Mouse (Mus musculus) hematopoietic stem cell, adult 5-6 weeks (primary cell): Measurements from ENCODE around the gene Pde2a. TPM values are rescaled to one million over a fixed set of nuclear protein-coding genes. Genes with fewer than 3 reads are reported as not detected.
A peak's percentile ranks its signal among the peaks of the same experiment; 100 is the strongest.

ENCODE experiments used
- ATAC-seq, 2 experiments: fragments of 125-278 bp in 1 of 2; replicated peaks in 1 of 2; 2 replicates each; pipeline ENCODE4 v1.8.0; 2016 to 2017; ENCODE audit warnings: inconsistent platforms in 2 of 2, mild to moderate bottlenecking in 2 of 2, moderate number of reproducible peaks in 2 of 2, low read depth in 1 of 2, moderate TSS enrichment in 1 of 2; ENCODE audit not compliant: low FRiP score in 2 of 2, poor library complexity in 2 of 2, severe bottlenecking in 2 of 2, insufficient read depth in 1 of 2, low TSS enrichment in 1 of 2
- total RNA-seq: library from RNA; stranded (forward); fragments of 172-1452, 232-1000 nt; gene quantifications from 2 replicates; pipeline ENCODE4 v1.2.3, GENCODE M21; 2017

Gene Pde2a
- total RNA-seq: 2.4 TPM in 1 of 2 replicates, not detected in the other

DNA sequence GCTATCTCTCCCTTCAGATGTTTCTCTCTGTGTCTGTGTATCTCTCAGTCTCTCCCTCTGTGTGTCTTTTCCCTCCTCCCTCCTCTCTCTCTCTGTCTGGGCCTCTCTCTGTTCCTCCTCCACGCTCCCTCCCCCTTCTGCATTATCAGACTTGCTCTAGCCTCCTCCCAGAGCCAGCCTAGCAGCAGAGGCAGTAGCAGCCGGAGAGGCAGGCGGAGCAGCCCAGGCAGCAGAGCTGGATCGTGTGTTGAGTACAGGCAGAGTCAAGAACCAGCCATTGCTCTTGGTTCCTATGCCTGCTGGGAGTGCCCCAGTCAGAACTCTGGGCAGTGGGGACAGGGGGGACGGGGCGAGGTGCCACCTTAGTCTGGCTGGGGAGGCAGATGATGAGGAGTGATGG, at the start of gene Pde2a:
Pde2a (plus strand) TSS at position 163 of the 400 bp plus-strand sequence.
- no peak for ATAC-seq

DNA sequence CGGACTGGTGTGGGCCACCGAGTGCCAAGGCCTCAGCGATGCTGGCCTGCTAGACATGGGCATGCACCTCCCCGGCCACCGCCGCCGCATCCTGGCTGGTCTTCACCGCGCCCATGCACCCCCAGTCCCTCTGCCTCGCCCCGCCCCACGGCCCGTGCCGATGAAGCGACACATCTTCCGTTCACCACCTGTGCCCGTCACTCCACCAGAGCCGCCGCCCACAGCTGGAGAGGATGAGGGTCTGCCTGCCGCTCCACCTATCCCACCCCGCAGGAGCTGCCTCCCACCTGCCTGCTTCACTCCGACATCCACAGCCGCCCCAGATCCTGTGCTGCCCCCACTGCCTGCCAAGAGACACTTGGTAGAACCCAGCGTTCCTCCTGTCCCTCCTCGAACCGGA, 48.4 kb upstream of the Pde2a start:
- ATAC-seq: no peak

DNA sequence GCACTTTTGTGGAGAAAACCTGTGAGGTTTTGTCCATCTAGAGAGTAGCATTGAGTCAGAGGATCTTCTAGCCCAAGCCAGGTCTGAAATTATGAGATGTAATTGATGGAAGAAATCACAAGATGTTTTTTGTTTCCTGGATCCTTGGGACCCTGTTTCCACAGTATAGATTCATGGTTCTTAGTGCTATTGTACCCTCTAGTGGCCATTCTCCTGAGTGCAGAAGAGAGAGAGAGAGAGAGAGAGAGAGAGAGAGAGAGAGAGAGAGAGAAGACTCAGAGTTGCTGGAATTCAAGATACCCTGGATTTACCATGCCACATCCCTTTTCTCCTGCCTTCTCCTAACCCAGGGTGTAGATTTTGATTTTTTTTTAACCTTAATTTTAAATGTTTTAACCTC, 47.3 kb upstream of the Pde2a start:
- ATAC-seq: peak in 1 of 2 experiments; percentile 12; a peak in 1 of 4 replicates

GRCm38 (mm10) chr7:101376701-101377340, 44.7 kb upstream of the Pde2a start:
- ATAC-seq: no peak

- ATAC-seq: peak; percentile 51 to 63
Observed at GRCm38 (mm10) chr7:101377741-101378262, 43.7 kb upstream of the Pde2a start.

DNA sequence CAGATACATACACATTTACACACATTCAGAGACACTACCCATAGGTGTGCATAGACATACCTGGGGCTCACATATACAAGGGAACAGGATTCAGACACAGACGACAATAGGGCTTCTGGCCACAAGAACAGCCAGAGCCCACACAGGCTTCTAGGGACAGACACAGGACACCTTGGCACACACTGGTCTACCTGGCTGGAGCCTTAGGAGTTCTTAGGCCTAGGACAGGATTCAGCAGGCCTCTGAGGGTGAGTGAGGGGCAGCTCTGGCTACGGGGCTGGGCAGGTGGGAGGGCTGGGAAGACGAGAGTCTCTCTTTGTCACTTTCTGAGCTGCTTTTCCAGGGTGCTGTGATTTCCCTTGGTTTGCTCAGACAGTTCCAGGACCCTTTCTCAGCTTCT, 43.2 kb upstream of the Pde2a start:
- no peak for ATAC-seq

DNA sequence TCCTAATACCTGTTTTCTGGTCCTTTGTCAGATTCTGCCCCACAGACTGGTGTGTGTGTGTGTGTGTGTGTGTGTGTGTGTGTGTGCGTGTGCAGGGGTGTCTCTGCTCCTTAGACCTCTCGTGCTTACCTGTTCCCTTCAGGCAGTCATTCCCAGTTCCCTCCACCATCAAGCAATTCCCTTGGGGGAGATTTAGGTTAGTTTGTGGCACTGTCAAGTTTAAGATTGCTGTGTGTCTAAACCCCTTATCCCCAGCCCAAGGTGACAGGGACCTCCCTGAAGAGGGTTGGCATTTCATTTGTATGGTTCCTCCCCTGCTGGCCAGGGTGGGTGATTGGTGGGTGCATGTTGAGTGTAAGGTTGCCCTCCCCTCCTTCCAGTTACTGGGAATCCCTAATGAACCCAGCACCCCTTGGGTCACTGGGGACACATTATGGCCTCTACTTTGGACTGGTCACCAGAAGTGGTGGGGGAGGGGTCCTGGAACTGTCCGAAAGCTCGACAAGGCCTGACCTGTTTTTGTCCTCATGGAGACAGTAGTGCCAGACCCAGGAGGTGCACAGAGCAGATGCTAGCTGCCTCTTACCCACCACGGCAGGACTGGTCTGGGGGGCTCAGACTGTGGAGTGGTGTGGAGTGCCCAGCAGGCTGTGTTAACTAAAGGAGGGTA, 42.6 kb upstream of the Pde2a start:
- no peak for ATAC-seq

DNA sequence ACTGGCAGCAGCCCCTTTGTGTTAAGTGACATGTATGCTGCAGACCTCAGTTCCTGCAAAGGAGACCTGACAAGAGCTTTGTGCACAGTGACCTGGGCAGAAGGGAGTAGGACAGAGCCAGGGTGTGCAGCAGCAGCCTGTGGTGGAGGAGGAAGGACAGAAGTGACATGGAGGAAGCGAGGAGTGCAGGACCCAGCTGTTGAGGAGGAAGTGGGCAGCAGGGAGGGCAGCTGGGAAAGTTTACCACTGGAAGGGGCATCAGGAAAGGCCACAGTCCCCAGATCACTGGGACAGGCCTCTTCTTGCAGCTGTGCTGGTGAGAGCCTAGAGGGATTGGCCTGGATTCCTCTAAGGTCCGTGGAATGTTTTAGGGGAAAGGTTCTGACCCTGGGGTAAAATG, 41.8 kb upstream of the Pde2a start:
- ATAC-seq: peak; percentile 0 to 30; a peak in 2 of 4 replicates

DNA sequence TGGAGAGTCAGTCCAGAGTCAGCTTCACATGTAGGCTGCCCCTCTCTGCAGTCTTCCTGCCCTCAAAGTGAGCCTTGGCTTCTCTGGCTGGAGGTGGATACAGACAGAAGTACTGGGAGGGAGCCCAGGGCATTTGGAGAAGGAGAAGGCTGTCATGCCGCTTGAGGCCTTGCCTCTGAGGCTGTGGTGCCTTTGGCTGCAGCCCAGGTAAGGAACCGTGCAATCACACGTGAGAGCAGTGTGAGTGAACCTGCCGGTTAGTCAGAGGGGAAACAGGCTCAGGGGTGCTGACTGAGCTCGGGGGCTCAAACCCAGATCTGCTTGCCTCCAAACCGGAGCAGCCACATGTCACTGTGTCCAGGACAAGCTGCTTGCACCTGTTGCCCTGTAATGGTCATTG, 40.0 kb upstream of the Pde2a start:
- ATAC-seq: no peak

DNA sequence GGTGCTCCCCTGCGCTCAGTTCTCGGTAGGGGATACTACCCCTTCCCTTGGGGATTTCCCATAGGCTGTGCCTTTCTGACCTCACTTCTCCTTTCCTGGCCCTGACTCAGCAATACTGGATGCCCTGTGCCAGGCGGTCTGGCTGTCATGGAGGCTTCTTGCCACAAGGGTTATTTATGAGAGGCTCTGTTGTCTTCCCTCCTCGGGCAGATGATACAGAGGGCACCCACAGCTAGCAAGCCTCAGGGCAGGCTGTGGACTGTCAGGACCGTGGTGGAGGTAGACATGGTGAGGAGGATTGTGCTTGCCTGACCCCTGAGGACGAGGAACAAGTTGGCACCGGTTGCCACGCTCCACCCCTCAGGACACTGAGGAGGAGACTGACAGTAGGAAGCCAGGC, 39.1 kb upstream of the Pde2a start:
- ATAC-seq: peak; percentile 49 to 66

- no peak for ATAC-seq
Observed at GRCm38 (mm10) chr7:101383756-101384155, 37.7 kb upstream of the Pde2a start.

DNA sequence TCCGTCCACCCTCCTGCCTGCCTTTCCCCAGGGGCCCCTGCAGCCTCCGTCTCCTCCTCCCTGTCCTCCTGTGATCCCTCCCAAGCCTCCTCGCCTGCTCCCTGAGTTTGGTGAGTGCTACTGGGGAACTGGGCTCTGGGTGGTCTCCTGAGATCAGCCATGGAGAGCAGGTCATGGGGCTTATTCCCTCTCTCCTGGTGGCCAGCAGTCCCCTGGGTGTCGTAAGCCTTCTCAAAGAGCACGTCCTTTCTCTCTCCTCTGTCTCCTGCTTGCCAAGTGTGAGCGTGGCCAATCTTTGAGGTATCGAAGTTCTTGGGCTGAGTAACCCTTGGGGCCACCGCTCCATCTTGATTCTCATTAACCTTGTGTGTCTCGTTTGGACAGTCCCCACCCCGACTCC, 36.6 kb upstream of the Pde2a start:
- no peak for ATAC-seq

DNA sequence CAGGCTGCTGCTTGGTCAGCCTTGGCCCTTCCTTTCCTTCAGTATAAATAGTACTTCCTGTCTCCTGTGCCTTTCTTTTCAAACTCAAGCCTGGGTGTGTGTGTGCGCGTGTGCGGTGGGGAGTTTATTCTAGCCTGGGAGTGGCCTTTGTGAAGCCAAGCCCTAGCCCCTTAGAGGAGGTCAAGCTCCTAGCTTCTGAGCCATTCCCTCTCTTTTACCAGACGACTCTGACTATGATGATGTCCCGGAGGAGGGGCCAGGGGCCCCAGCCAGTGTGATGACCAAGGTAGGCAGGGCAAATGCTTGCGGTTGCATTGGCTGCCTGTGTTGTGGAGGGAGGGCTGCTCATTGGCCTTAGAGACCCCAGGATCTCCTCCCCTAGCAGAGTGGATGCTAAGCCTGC, 36.2 kb upstream of the Pde2a start:
- no peak for ATAC-seq

GRCm38 (mm10) chr7:101385866-101386452, 35.5 kb upstream of the Pde2a start:
- no peak for ATAC-seq

- no peak for ATAC-seq
Observed at GRCm38 (mm10) chr7:101389256-101389655, 32.2 kb upstream of the Pde2a start.

- ATAC-seq: no peak
Observed at GRCm38 (mm10) chr7:101391909-101392479, 29.5 kb upstream of the Pde2a start.

GRCm38 (mm10) chr7:101393015-101393414, 28.5 kb upstream of the Pde2a start:
- ATAC-seq: no peak
